Mouse (Mus musculus): ENCODE measurements around the gene Mab21l3. TPM values are rescaled to one million over a fixed set of nuclear protein-coding genes. Genes with fewer than 3 reads are reported as not detected.

Gene Mab21l3
- total RNA-seq (2021): under 1 TPM; 0.25 to 0.26 TPM

DNA sequence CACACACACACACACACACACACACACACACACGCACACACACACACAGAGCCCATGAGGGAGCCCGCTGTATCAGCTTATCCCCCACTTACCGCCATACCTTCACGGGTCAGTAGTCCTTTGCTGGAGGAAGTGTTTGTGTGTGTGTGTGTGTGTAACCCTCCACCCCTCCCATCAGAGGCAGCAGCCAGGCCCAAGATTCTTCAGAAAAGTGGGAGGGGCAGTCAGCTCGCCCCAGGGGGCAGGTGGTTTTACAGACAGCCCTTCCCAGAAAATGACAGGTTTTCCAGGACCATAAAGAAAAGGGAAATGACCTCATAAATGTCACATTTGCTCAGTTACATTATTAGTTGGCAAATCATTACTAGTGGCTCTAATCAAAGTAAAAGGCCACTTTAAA, at the start of gene Mab21l3:
Mab21l3 (minus strand) TSS at position 144 of the 400 bp plus-strand sequence.
- DNase-seq: no peak

- DNase-seq: no peak
Observed at GRCm38 (mm10) chr3:101897377-101897974, 48.7 kb upstream of the Mab21l3 start.

GRCm38 (mm10) chr3:101896893-101897292, 48.1 kb upstream of the Mab21l3 start:
- peak; percentile 85 for DNase-seq

GRCm38 (mm10) chr3:101895376-101895910, 46.7 kb upstream of the Mab21l3 start:
- DNase-seq: no peak

DNA sequence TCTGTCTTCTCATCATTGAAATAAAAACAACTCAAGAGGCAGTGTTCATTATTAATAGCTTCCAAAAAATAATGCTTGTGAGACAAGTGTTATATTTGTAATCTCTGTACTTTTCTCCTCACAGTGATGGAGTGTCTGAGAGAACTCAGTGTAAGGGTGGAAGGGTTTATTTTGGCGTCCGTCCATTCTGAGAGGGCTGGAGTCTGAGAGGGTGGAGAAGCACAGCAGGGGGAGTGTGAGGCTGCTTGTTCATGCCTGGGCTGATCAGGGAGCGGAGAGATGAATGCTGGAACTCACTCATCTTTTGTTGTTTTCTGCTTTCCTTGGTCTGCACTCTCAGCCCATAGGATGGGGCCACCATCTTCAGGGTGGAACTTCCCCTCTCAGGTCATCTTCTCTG, 36.8 kb upstream of the Mab21l3 start:
- peak; percentile 53 for DNase-seq

DNA sequence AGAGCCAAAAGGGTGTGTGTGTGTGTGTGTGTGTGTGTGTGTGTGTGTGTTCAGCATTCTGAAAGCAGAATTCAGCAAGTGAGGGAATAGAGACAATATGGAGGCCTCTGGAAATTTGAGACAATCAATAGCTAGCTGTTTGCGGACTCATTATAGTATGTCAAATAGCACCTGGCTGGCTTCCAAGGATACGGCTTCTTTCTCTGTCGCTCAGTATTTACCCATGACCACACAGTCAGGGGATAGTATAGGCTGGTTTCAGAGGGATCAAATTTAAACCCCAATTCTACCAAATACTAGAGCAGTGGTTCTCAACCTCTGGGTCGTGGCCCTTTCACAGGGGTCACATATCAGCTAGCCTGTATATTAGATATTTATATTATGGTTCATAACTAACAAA, 36.3 kb upstream of the Mab21l3 start:
- DNase-seq: no peak

DNA sequence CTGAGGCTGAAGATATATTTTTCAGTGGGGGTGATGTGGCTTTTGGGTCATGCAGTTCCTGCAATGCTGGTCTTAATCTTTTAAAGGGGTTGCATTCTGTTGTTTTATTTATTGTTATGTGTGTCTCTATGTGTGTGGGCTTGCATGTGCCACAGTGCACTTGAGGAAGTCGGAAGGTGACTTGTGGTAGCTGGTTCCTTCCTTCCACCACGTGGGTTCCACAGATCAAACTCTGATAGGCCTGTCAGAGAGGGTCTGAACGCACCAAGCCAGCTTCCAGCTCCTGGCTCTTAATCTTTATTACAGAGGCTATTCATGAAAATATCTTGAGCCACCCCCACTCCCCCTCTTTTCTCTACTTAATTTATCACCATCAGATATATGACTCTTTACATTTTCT, 35.1 kb upstream of the Mab21l3 start:
- no peak for DNase-seq

DNA sequence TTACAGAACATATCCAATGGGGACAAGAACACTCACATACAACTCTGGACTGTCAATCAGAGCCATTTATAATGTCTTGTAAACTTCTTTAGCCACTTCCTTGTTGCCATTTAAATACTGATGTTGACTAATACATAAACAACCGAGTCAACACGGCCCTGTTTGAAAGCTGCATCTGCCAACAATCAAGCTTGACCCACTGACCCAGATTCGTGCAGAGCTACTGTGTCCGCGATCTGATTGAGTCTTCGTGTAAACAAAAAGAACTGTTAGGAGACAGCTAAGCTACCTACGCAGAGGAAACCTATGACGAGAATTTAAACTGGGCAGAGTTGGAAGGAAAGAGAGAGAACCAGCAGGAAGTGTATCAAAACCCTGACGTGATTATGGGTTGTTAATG, 33.0 kb upstream of the Mab21l3 start:
- DNase-seq: no peak

- no peak for DNase-seq
Observed at GRCm38 (mm10) chr3:101880818-101881217, 32.1 kb upstream of the Mab21l3 start.

- DNase-seq: no peak
Observed at GRCm38 (mm10) chr3:101878136-101878535, 29.4 kb upstream of the Mab21l3 start.

DNA sequence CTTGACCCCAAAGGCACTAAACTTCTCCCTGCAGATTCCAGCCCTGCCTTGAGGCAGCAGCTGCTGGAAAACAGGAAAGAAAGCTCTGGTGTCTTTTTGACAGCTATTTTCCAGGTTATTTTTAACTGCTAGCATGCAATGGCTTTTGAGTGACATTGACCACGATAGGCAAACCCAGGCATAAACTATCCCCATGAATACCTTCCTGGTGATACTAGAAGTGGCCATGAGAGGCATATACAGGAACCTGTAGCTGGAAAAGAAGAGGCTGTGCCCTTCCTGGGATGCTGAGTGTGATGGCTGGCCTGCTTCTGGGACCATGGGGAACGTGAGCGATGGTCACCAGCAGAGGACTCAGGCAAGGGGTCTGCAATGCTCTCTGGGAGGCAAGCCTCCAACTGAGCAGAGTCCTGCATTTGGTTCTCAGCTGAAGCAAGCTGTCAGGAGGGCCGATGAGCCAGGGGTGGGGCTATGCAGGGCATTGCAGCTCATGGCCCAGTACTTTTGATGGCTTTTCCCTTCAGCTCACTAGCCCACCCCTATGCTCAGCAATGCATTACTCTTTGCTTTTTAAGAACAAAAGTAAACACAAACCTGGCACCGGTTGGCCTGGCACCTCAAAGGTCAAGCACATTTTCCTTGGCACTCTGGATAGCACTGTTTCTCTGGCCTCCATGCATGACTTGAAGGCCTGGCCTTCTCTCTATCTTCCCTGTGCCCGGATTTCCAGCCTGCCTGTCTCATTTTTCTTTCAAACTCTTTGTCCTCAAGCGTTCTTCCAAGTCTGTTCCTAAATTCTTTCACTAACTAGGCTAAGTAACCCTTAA, 27.9 kb upstream of the Mab21l3 start:
- DNase-seq: no peak

- no peak for DNase-seq
Observed at GRCm38 (mm10) chr3:101875258-101875920, 26.6 kb upstream of the Mab21l3 start.

DNA sequence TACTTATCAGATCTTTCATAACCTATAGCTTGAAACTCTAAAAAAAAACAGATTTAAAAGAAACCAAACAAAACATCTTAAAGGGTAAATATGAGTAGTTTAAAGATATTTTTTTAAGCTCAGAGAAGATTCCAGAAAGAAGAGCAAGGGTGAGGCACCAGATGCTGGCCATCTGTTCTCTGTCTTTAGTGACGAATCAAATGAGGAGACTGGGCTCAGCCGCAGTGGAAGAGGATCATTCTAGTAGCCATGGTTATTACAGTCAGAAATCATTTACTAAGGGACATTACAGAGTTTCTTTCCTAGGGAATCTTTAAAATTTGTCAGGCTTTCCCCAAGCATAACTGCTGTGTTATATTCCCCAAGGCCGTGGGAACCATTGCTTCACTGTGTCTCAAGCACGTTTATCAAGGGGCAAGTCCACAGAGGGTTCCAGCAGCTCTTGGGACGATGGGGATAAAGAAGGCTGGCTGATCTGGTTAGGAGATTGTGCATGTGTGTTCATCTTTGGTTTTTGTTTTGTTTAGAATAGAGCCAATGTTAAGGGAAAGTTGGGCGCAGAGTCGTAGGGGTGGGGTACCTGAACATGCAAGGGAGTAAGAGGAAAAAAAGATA, 24.4 kb upstream of the Mab21l3 start:
- no peak for DNase-seq

DNA sequence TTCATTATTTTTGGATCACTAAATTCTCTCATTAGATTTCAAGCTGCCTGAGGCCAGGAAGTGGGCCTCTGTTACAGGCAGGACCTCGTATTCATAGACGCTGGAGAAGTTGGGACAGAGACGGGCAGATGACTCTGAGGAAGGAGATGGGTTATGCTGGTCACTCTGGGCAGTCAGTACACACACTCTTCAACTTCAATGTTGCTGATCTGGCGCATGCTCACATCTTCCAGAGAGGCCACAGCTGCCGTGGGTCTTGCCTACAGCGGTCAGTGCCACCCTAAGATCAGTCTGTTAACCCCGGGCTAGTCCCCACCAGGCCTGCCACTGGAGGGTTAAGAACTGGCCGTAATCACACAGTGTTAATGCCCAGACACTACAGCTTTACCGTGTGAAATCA, 23.2 kb upstream of the Mab21l3 start:
- DNase-seq: no peak

DNA sequence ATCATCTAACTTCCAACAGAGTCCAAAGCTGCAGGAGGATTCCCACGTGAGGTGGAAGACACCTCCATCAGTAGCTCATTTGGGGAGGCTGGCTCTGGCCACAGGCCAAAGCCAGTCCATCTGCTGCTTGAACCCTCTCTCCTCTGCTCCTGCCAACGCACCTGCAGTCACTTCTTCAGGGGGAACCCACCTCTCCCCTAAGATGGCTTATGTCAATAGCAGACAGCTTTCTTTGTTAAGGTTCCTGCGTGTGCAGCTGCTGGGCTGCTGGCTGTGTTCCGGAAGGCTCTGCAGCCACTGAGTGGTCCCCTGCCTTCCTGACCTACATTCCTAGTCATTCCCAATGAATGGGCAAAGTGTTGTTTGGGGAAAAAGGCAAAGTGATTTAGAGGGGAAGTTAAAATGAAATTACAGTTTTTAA, 18.3 kb upstream of the Mab21l3 start:
- DNase-seq: no peak

GRCm38 (mm10) chr3:101861856-101862255, 13.1 kb upstream of the Mab21l3 start:
- no peak for DNase-seq

DNA sequence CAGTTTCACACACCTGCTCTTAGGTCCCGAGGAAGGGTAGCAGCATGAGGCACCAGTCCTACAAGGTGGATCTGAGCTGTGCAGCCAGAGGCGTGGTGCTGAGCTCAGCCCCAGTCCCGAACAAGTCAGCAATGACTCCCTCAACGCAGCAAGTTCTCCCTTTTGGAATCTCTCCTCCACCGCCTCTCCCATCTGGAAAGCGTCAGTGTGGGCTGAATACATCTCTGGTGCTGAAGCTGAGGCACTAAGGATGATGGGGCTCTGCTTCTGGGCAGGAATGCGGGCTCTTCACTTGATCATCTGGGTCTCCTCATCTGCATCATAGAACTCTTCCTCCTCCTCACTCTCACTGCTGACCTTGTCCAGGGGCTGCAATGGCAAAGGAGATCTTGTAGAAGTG, 11.4 kb upstream of the Mab21l3 start:
- DNase-seq: no peak

- no peak for DNase-seq
Observed at GRCm38 (mm10) chr3:101859740-101860139, 11.0 kb upstream of the Mab21l3 start.

DNA sequence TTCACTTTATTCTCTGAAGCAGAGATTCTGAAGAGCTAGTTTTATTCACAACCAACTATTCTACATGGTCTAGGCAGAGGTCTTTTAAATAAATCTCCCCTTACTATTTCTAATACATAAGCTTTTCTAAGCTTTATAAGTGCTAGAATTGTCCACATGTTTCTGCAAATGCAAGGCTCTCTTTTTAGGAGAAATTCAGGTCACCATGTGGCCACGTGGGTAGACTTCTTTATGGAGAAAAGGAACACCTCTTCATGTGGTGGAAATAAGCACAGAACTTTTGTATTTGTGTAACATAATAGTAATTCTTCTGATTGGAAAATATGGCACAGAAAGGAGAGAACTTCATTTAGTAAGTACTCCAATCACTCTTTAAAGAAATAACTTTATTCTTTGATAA, 5.3 kb upstream of the Mab21l3 start:
- DNase-seq: no peak

GRCm38 (mm10) chr3:101851363-101851762, 2.6 kb upstream of the Mab21l3 start:
- DNase-seq: no peak

GRCm38 (mm10) chr3:101846096-101846495, 2.7 kb downstream of the Mab21l3 start:
- no peak for DNase-seq

DNA sequence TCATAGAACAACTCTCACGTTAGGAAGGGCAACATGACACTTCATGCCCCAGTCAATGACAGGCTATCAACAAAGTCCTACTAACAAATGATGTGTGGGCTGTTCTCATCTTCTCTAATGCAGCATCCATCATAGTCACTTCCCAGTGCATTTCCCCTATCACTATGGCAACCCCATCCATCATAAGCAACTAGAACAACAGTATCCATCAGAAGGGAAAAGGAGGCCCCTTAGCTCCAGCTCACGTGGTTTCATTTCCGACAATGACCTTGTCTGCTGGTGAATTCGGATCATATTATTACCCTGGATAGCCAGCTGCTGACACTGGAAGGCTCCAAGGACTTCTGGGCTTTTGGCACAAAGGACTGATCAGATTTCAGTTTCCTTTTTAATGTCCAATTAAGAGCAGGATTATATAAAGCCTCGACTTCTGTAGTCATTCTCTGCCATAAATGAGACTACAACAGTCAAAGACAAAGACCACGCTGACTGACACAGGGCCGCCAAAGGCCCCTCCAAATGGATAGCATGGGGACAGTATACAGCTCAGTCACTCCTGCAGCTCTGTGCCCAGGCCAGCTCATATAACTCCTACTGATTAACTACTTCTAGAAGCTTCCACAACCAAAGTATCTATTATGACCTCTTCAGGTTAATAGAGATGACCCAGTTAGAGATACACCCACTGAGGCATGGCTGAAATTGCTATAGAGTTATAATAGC, 6.2 kb downstream of the Mab21l3 start:
- DNase-seq: no peak

All from heart, postnatal 4 days (tissue).